Mouse (Mus musculus) midbrain, embryonic 12.5 days (tissue): ENCODE measurements around the gene Caskin2. TPM values are rescaled to one million over a fixed set of nuclear protein-coding genes. Genes with fewer than 3 reads are reported as not detected.
"Not testable (repeated sequence)": the region's sequence is repeated elsewhere in the genome, so short reads cannot be mapped to it uniquely, and the experiment has no call there.

ENCODE experiments used
- ATAC-seq: fragments of 200-750 bp; cut with Nextera tagmentation; 2 replicates; pipeline ENCODE4 v1.8.0; 2017; ENCODE audit warnings: low read depth, moderate TSS enrichment, moderate library complexity; ENCODE audit not compliant: low FRiP score
- H3K27ac ChIP-seq: fragments of 300-500 bp; sonication (generic); replicated peaks from 2 replicates; pipeline ENCODE4 v1.5.1; 2016; ENCODE audit warnings: mild to moderate bottlenecking
- H3K27me3 ChIP-seq: fragments of 300-500 bp; sonication (generic); 2 replicates; pipeline ENCODE4 v1.6.1; 2016; ENCODE audit warnings: mild to moderate bottlenecking
- H3K36me3 ChIP-seq: fragments of 300-500 bp; sonication (generic); 2 replicates; pipeline ENCODE4 v1.6.1; 2016
- H3K4me1 ChIP-seq: fragments of 300-500 bp; sonication (generic); 2 replicates; pipeline ENCODE4 v1.6.1; 2016
- H3K4me2 ChIP-seq: fragments of 300-500 bp; sonication (generic); replicated peaks from 2 replicates; pipeline ENCODE4 v1.6.1; 2016; ENCODE audit warnings: mild to moderate bottlenecking, moderate library complexity
- H3K4me3 ChIP-seq: fragments of 300-500 bp; sonication (generic); 2 replicates; pipeline ENCODE4 v1.5.1; 2016; ENCODE audit warnings: mild to moderate bottlenecking
- H3K9ac ChIP-seq: fragments of 300-500 bp; sonication (generic); replicated peaks from 2 replicates; pipeline ENCODE4 v1.6.1; 2016; ENCODE audit warnings: mild to moderate bottlenecking, moderate library complexity
- H3K9me3 ChIP-seq: fragments of 300-500 bp; sonication (generic); 2 replicates; pipeline ENCODE4 v1.6.1; 2016; ENCODE audit warnings: mild to moderate bottlenecking
- WGBS: fragments of 180-500 bp; shearing (Covaris S2); methylation state at CpG from one replicate; pipeline ENCODE4 v1.1.7; 2016; 5-methylcytosine and 5-hydroxymethylcytosine counted together
- polyA plus RNA-seq: library from polyadenylated mRNA; unstranded; fragments of >200 nt; fragmentation: Nextera tagmentation; extraction: Ambion mirVana; gene quantifications from 2 replicates; pipeline ENCODE4 v1.2.1, GENCODE M21; 2016

Caskin2 gene
- 15.5 and 17.0 TPM in 2 replicates for polyA plus RNA-seq

DNA sequence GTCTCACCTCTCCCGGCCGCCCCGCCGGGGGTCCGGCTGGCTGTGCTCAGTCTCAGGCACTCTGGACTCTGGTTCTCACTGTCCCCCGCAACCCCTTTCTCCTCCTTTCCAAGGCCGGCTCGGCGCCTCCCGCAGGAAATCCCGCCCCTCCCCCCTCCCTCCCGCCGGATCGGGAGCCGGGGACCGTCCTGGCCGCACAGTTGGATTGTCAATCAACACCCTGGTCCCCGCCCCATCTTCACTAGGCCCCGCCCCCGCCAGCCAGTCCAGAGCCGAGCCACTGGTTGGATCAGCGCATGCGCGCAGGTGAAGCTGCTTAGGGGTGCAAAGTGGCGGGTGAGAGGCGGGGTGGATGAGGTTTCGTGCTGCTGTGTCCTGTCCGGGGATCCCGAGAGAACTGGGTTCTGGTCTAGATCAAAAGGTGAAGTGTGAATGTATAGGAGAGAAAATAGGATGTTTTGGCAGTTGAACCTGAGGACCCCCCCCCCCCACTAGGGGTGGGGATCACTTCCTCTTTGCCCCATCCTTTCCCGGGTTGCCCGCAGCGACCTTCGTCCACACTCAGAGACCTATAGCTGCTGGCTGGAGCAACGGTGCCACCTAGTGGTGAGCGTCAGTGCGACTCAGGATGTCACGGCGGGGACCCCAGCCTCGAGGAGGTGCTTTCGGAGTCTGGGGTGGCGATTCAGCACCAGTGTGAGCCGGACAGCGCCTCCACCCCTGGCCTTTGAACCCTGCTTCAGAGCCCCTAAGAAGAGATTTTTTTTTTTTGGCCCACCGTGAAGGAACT is at the start of gene Caskin2:
Caskin2 (minus strand) TSS at position 133 of the 790 bp plus-strand sequence.
- no peaks in the 10 kb centered on the region for H3K9me3 ChIP-seq
- H3K4me3 ChIP-seq, result peak within 1 kb of the TSS; percentile 94
- peak within 1 kb of the TSS; percentile 90 for H3K4me2 ChIP-seq
- H3K36me3 ChIP-seq, result peaks cover 32% of the 10 kb centered on the region
- peak; percentile 93 for ATAC-seq
- H3K9ac ChIP-seq, result peak within 1 kb of the TSS; percentile 93
- H3K4me1 ChIP-seq, result peaks cover 56% of the 10 kb centered on the region
- no peaks in the 10 kb centered on the region for H3K27me3 ChIP-seq
- under 1% methylated on average over 44 of the region's 44 CpGs for WGBS
- H3K27ac ChIP-seq, result peak within 1 kb of the TSS; percentile 84

GRCm38 (mm10) chr11:115859143-115859945 is 45.9 kb upstream of the Caskin2 start:
- Histone ChIP-seq H3K36me3 (no peaks in the 10 kb centered on the region), H3K9ac (0 out of 2 replicates have a peak overlapping the region, but pooled peaks have one; percentile 39), H3K4me2 (peak overlapping the region; percentile 48), H3K27me3 (peaks cover 73% of the 10 kb centered on the region), H3K4me1 (peaks cover 8% of the 10 kb centered on the region), H3K4me3 (peak overlapping the region; percentile 31), H3K9me3 (no peaks in the 10 kb centered on the region), H3K27ac (no peak overlapping the region)
- WGBS, result 2% methylated on average over 74 of the region's 75 CpGs
- ATAC-seq, result peak; percentile 74

- Histone ChIP-seq H3K27me3 (peaks cover 73% of the 10 kb centered on the region), H3K9me3 (no peaks in the 10 kb centered on the region), H3K4me3 (peak within 1 kb of the TSS; percentile 31), H3K4me2 (peak within 1 kb of the TSS; percentile 48), H3K36me3 (no peaks in the 10 kb centered on the region), H3K9ac (0 out of 2 replicates have a peak within 1 kb of the TSS, but pooled peaks have one; percentile 39), H3K27ac (no peak within 1 kb of the TSS), H3K4me1 (peaks cover 8% of the 10 kb centered on the region)
- 11% methylated on average over 27 of the region's 27 CpGs for WGBS
- no peak for ATAC-seq
These were observed 44.9 kb upstream of the Caskin2 start, which contains the start of gene Myo15b for GRCm38 (mm10) chr11:115858354-115858753. Gene Myo15b, plus strand, starts transcription at chr11:115858406.

DNA sequence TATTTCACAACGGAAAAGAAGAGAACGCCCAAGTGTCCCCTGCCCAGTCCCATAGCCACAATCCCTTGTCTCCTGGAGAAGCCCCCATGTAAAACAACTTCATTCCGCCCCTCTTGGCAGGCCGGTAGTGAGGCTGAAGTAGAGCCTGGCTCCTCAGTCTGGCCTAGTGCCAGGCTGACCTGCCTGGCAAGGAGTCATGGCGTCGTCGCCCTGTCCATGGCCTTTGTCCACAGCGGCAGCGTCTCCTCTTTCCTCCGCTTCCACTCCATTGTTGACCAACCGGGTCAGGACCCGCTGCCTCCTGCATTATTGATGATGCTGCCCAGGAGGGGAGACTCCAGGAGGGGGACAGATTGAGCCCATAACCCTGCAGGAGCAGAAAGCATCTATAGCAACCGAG is 44.5 kb upstream of the Caskin2 start:
- ATAC-seq, result no peak
- Histone ChIP-seq H3K4me2 (no peak overlapping the region), H3K27ac (no peak overlapping the region), H3K36me3 (no peaks in the 10 kb centered on the region), H3K9ac (0 out of 2 replicates have a peak overlapping the region, but pooled peaks have one; percentile 2), H3K9me3 (no peaks in the 10 kb centered on the region), H3K27me3 (peaks cover 73% of the 10 kb centered on the region), H3K4me1 (peaks cover 8% of the 10 kb centered on the region), H3K4me3 (no peak overlapping the region)
- WGBS, result 55% methylated on average over 13 of the region's 13 CpGs

- H3K4me2 ChIP-seq, H3K27ac ChIP-seq, ATAC-seq, H3K9me3 ChIP-seq, H3K36me3 ChIP-seq, H3K9ac ChIP-seq, H3K4me1 ChIP-seq, H3K4me3 ChIP-seq: not testable (repeated sequence)
- 92% methylated on average over 4 of the region's 4 CpGs for WGBS
- peaks cover 66% of the 10 kb centered on the region for H3K27me3 ChIP-seq
These were observed 43.7 kb upstream of the Caskin2 start for GRCm38 (mm10) chr11:115857146-115857545.

DNA sequence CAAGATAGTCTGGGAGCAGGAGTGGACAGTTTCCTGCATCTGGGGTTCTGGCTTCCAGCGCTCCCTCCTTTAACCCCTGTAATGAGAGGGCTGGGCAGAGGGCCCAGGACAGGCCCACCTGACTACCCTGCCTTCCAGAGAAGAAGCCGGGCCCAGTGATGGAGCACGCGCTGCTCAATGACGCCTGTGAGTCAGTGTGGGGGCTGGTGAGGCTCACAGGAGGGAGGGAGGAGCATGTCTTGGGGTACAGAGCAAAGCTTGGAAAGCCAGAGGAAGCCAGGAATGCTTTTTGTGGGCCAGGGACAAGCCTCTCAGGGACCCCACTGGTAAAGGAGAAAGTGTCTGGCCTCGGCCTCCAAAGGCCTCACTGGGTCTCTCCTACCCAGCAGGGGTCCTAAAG is 41.2 kb upstream of the Caskin2 start:
- H3K27ac ChIP-seq, result no peak overlapping the region
- WGBS, result 76% methylated on average over 6 of the region's 6 CpGs
- H3K36me3 ChIP-seq, result no peaks in the 10 kb centered on the region
- H3K4me1 ChIP-seq, result peaks cover 8% of the 10 kb centered on the region
- H3K4me3 ChIP-seq, result no peak overlapping the region
- H3K9me3 ChIP-seq, result no peaks in the 10 kb centered on the region
- H3K9ac ChIP-seq, result no peak overlapping the region
- ATAC-seq, result no peak
- H3K4me2 ChIP-seq, result no peak overlapping the region
- H3K27me3 ChIP-seq, result peaks cover 41% of the 10 kb centered on the region

DNA sequence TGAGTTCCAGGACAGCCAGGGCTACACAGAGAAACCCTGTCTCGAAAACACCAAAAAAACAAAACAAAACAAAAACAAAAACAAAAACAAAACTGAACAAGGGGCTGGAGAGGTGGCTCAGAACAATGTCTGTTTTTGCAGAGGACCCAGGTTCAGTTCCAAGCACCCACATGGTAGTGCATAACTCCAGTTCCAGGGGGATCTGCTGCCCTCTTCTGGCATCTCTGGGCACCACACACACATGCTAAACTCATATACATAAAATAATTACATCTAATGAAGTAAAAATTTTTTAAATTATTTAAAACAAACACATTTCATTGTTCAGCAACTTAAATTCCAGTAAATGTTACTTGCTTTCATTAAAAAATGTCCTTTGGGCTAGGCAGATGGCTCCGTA is 32.4 kb upstream of the Caskin2 start:
- H3K27ac ChIP-seq, result no peak overlapping the region
- no peaks in the 10 kb centered on the region for H3K36me3 ChIP-seq
- no peaks in the 10 kb centered on the region for H3K27me3 ChIP-seq
- 96% methylated on average over 2 of the region's 2 CpGs for WGBS
- 0 out of 2 replicates have a peak, but pooled peaks cover 3% of the 10 kb centered on the region for H3K4me1 ChIP-seq
- ATAC-seq, result no peak
- H3K4me3 ChIP-seq, result no peak overlapping the region
- no peak overlapping the region for H3K4me2 ChIP-seq
- H3K9me3 ChIP-seq, result no peaks in the 10 kb centered on the region
- no peak overlapping the region for H3K9ac ChIP-seq

DNA sequence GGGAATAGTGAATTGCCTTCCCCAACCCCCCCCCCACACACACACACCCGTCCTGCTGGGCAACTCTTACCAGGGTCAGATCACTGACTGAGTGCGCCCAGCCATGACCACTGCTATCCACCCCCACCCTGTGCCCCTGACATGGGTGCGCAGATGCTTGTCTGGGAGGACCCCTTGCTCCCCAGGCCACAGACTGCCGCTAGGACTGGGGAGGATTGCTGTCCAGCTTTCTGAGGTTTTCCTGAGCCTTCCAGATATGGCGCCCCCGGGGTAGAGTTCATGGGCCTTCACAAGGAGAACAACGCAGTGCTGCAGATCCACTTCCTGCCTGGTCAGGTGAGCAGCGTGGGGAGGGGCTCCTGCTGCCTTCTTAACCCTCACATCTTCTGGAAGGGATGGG is 30.8 kb upstream of the Caskin2 start:
- H3K27ac ChIP-seq, result no peak overlapping the region
- WGBS, result 69% methylated on average over 8 of the region's 8 CpGs

GRCm38 (mm10) chr11:115843891-115844239 is 30.4 kb upstream of the Caskin2 start:
- no peak overlapping the region for H3K4me2 ChIP-seq
- H3K9me3 ChIP-seq, result no peaks in the 10 kb centered on the region
- H3K36me3 ChIP-seq, result no peaks in the 10 kb centered on the region
- H3K27ac ChIP-seq, result no peak overlapping the region
- H3K27me3 ChIP-seq, result no peaks in the 10 kb centered on the region
- H3K4me3 ChIP-seq, result no peak overlapping the region
- H3K4me1 ChIP-seq, result 0 out of 2 replicates have a peak, but pooled peaks cover 3% of the 10 kb centered on the region
- no peak overlapping the region for H3K9ac ChIP-seq
- ATAC-seq, result no peak
- 94% methylated on average over 5 of the region's 5 CpGs for WGBS

More for the DNA sequence above, 30.8 kb upstream of the Caskin2 start:
- H3K27me3 ChIP-seq, result no peaks in the 10 kb centered on the region
- H3K4me1 ChIP-seq, result 0 out of 2 replicates have a peak, but pooled peaks cover 3% of the 10 kb centered on the region
- H3K36me3 ChIP-seq, result no peaks in the 10 kb centered on the region
- H3K9ac ChIP-seq, result no peak overlapping the region
- H3K9me3 ChIP-seq, result no peaks in the 10 kb centered on the region
- no peak overlapping the region for H3K4me2 ChIP-seq
- ATAC-seq, result no peak
- no peak overlapping the region for H3K4me3 ChIP-seq

GRCm38 (mm10) chr11:115843141-115843890 is 29.9 kb upstream of the Caskin2 start:
- no peak overlapping the region for H3K4me3 ChIP-seq
- 0 out of 2 replicates have a peak, but pooled peaks cover 3% of the 10 kb centered on the region for H3K4me1 ChIP-seq
- no peak overlapping the region for H3K27ac ChIP-seq
- ATAC-seq, result no peak
- no peaks in the 10 kb centered on the region for H3K9me3 ChIP-seq
- WGBS, result 83% methylated on average over 12 of the region's 14 CpGs
- no peak overlapping the region for H3K4me2 ChIP-seq
- H3K27me3 ChIP-seq, result no peaks in the 10 kb centered on the region
- H3K36me3 ChIP-seq, result no peaks in the 10 kb centered on the region
- H3K9ac ChIP-seq, result no peak overlapping the region

GRCm38 (mm10) chr11:115841961-115842550 is 28.6 kb upstream of the Caskin2 start:
- Histone ChIP-seq H3K4me2 (no peak overlapping the region), H3K4me3 (no peak overlapping the region), H3K9me3 (no peaks in the 10 kb centered on the region), H3K27me3 (0 out of 2 replicates have a peak, but pooled peaks cover 4% of the 10 kb centered on the region), H3K27ac (no peak overlapping the region), H3K9ac (no peak overlapping the region), H3K36me3 (no peaks in the 10 kb centered on the region), H3K4me1 (0 out of 2 replicates have a peak, but pooled peaks cover 3% of the 10 kb centered on the region)
- ATAC-seq, result no peak
- WGBS, result 24% methylated on average over 6 of the region's 6 CpGs
